Mouse (Mus musculus) adrenal gland, postnatal 36 days (tissue): ENCODE measurements around the gene Apoh. TPM values are rescaled to one million over a fixed set of nuclear protein-coding genes. Genes with fewer than 3 reads are reported as not detected.

Source experiments
- total RNA-seq, 2 experiments: library from RNA; stranded (reverse); gene quantifications; 2 replicates each; pipeline ENCODE4 v1.2.3; 2021

Gene Apoh
- total RNA-seq, 2 experiments from 2014 or later: 0.86 TPM; not detected in 1

Other genes with a start within 250 kb of the Apoh start
- 10 to 100 TPM in 1 of 2 experiments, 1 to 10 TPM in 1; 8.0 to 12.7 TPM for gene Prkca, start 574 bp downstream of the Apoh start, total RNA-seq
- gene Cep112, start 81.8 kb downstream of the Apoh start, total RNA-seq: 10 to 100 TPM; 10.5 to 11.3 TPM